In the genomic region with DNA sequence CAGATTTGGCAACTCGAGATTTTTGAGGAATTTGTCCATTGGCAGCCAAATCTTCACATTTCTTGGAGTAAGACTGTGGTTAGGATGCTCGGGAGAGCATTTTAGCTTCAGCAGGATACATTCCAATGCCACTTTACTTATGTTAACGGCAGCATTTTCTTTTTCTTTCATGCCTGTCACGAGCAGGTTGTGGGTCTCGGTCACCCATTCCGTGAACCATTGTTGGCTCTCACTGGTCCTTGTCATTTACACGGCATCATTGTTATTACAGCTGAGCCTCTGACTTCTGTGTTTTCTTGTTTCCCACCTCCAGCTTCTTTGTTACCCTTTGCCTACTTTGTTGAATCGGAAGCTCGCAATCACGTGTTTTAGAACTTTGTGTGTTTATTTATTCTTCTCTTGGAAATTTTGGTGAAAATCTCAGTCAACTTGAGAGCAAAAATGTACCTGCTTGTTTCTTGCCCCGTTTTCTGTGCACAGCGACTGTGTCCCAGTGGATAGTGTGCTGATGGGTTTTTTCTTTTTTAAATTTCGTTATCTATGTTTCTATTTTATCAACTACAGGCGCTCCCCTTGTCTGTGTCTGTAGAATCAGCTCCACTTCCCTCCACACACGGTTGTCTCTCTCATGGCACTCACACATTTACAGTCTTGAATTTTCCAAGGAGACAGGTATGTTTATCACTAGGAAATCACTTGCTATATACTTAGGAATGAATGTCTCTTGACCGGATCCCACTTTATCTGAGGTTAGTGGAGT, we compare ENCODE assay signal across 12 mouse cellular contexts.
A peak's percentile ranks its signal among the peaks of the same experiment; 100 is the strongest.
DNase-seq lines count a peak whose midpoint lies in the region; ATAC-seq and TF ChIP-seq lines count a peak whose summit lies in the region.
"Had no signal": no experiment of that assay in that cellular context is flagged by ENCODE, and none has a peak within 500 bp of the region (broad histone marks: within the 10 kb centered on the region; RNA-seq: fewer than 3 reads in every experiment).

No protein-coding gene starts in this region.

- H3K9ac ChIP-seq in heart, embryonic 12.5 days, result no peak overlapping the region
- no peak overlapping the region for H3K9ac ChIP-seq in lung, embryonic 16.5 days (ENCODE audit: low read length)
- H3K9ac ChIP-seq in midbrain, postnatal 0 days (replicated peaks; ENCODE audit: low read length, poor library complexity, severe bottlenecking), result no peak overlapping the region

- no peak for TF ChIP-seq CTCF in cerebellum, adult 2 months (IDR thresholded peaks at IDR 0.05; ENCODE audit: borderline replicate concordance, insufficient read depth, low read depth, low read length)
- no peak for TF ChIP-seq CTCF in lung, adult 2 months (IDR thresholded peaks at IDR 0.05; ENCODE audit: insufficient read depth, low read length)
- no peak for TF ChIP-seq CTCF in midbrain, postnatal 0 days (IDR thresholded peaks at IDR 0.05)

- H3K4me3 ChIP-seq in cerebellum, adult 2 months (replicated peaks; ENCODE audit: insufficient read depth, low read depth, low read length), result peak overlapping the region; percentile 38
- H3K4me3 ChIP-seq in heart, embryonic 12.5 days, result no peak overlapping the region
- no peak overlapping the region for H3K4me3 ChIP-seq in heart, embryonic 10.5 days
- no peak overlapping the region for H3K4me3 ChIP-seq in lung, embryonic 16.5 days (ENCODE audit: low read length)
- H3K4me3 ChIP-seq in lung, adult 2 months (replicated peaks; ENCODE audit: extremely low read depth, low read depth, low read length), result no peak overlapping the region
- no peak overlapping the region for H3K4me3 ChIP-seq in midbrain, postnatal 0 days (ENCODE audit: low read depth, low read length)
- H3K4me3 ChIP-seq: erythroblast, embryonic 14.5 days had no signal

- H3K36me3 ChIP-seq in heart, embryonic 12.5 days, result no peaks in the 10 kb centered on the region
- no peaks in the 10 kb centered on the region for H3K36me3 ChIP-seq in heart, embryonic 10.5 days
- no peaks in the 10 kb centered on the region for H3K36me3 ChIP-seq in lung, embryonic 16.5 days (ENCODE audit: control insufficient read depth, insufficient read depth, low read length)
- no peaks in the 10 kb centered on the region for H3K36me3 ChIP-seq in midbrain, postnatal 0 days (ENCODE audit: insufficient read depth, low read length)

- 54% methylated on average over 16 of the region's 16 CpGs for WGBS in cerebellum, adult 2 months
- WGBS in heart, embryonic 12.5 days, result 47% methylated on average over 16 of the region's 16 CpGs
- 57% methylated on average over 16 of the region's 16 CpGs for WGBS in heart, embryonic 10.5 days
- 38% methylated on average over 16 of the region's 16 CpGs for WGBS in lung, embryonic 16.5 days
- 40% methylated on average over 16 of the region's 16 CpGs for WGBS in lung, adult 2 months
- 40% methylated on average over 16 of the region's 16 CpGs for WGBS in midbrain, postnatal 0 days

- H3K27ac ChIP-seq in cerebellum, adult 2 months (ENCODE audit: insufficient read depth, low read length), result no peak overlapping the region
- H3K27ac ChIP-seq in heart, embryonic 12.5 days (ENCODE audit: poor library complexity, severe bottlenecking), result no peak overlapping the region
- no peak overlapping the region for H3K27ac ChIP-seq in heart, embryonic 10.5 days
- H3K27ac ChIP-seq in lung, embryonic 16.5 days (ENCODE audit: low read length), result no peak overlapping the region
- peak overlapping the region; percentile 57; the same call in 1 of the 2 replicates for H3K27ac ChIP-seq in midbrain, postnatal 0 days (ENCODE audit: low read depth, low read length)

- no peak for TF ChIP-seq POLR2A in cerebellum, adult 2 months (IDR thresholded peaks at IDR 0.05; ENCODE audit: borderline replicate concordance, insufficient read depth, low read length)
- TF ChIP-seq POLR2A in lung, adult 2 months (IDR thresholded peaks at IDR 0.05; ENCODE audit: borderline replicate concordance, extremely low read depth, low read depth, low read length), result no peak

- no peak for DNase-seq in cerebellum, adult 2 months
- no peak for DNase-seq in cerebellum, adult 9-11 months
- DNase-seq in heart, embryonic 10.5 days (ENCODE audit: low spot score), result no peak
- DNase-seq in lung, adult 2 months, result no peak
- DNase-seq in midbrain, postnatal 0 days (ENCODE audit: low spot score), result no peak
- DNase-seq in natural killer cell, adult 2 months (ENCODE audit: low spot score in 2 of 2), result no peak
- DNase-seq: kidney, postnatal 25 days had no signal

- peaks cover 3% of the 10 kb centered on the region; the same call in 1 of the 2 replicates for H3K4me1 ChIP-seq in cerebellum, adult 2 months (ENCODE audit: control insufficient read depth, insufficient read depth, low read length)
- no peaks in the 10 kb centered on the region for H3K4me1 ChIP-seq in heart, embryonic 12.5 days (replicated peaks)
- no peaks in the 10 kb centered on the region for H3K4me1 ChIP-seq in heart, embryonic 10.5 days
- H3K4me1 ChIP-seq in lung, embryonic 16.5 days (replicated peaks; ENCODE audit: control insufficient read depth, insufficient read depth, low read length), result no peaks in the 10 kb centered on the region
- no peaks in the 10 kb centered on the region for H3K4me1 ChIP-seq in lung, adult 2 months (ENCODE audit: control insufficient read depth, insufficient read depth, low read length)
- no peaks in the 10 kb centered on the region for H3K4me1 ChIP-seq in midbrain, postnatal 0 days (ENCODE audit: insufficient read depth, low read length)

- no peak for ATAC-seq in heart, embryonic 12.5 days (ENCODE audit: insufficient number of reproducible peaks, low FRiP score)
- ATAC-seq in lung, embryonic 16.5 days (ENCODE audit: low read depth), result no peak
- ATAC-seq in midbrain, postnatal 0 days (ENCODE audit: low FRiP score), result no peak
- ATAC-seq: intestine, embryonic 16.5 days had no signal

- H3K27me3 ChIP-seq in cerebellum, adult 2 months (ENCODE audit: control insufficient read depth, insufficient read depth, low read length), result no peaks in the 10 kb centered on the region
- H3K27me3 ChIP-seq in heart, embryonic 12.5 days (replicated peaks), result no peaks in the 10 kb centered on the region
- no peaks in the 10 kb centered on the region for H3K27me3 ChIP-seq in heart, embryonic 10.5 days (ENCODE audit: insufficient read depth, poor library complexity, severe bottlenecking)
- H3K27me3 ChIP-seq in lung, embryonic 16.5 days (ENCODE audit: control insufficient read depth, insufficient read depth, low read depth, low read length), result no peaks in the 10 kb centered on the region
- no peaks in the 10 kb centered on the region for H3K27me3 ChIP-seq in midbrain, postnatal 0 days (ENCODE audit: insufficient read depth, low read length)
- H3K27me3 ChIP-seq: CH12.LX had no signal

- H3K9me3 ChIP-seq in heart, embryonic 12.5 days (replicated peaks), result peaks cover 5% of the 10 kb centered on the region; the same call in 1 of the 2 replicates
- no peaks in the 10 kb centered on the region for H3K9me3 ChIP-seq in heart, embryonic 10.5 days
- peaks cover 4% of the 10 kb centered on the region; the same call in 1 of the 2 replicates for H3K9me3 ChIP-seq in lung, embryonic 16.5 days (ENCODE audit: control insufficient read depth, low read length)
- H3K9me3 ChIP-seq in midbrain, postnatal 0 days (ENCODE audit: low read length), result no peaks in the 10 kb centered on the region

- peak overlapping the region; percentile 15; the same call in 1 of the 2 replicates for H3K4me2 ChIP-seq in heart, embryonic 12.5 days
- H3K4me2 ChIP-seq in lung, embryonic 16.5 days (ENCODE audit: low read depth, low read length), result peak overlapping the region; percentile 25
- H3K4me2 ChIP-seq in midbrain, postnatal 0 days (ENCODE audit: low read depth, low read length, poor library complexity, severe bottlenecking), result peak overlapping the region; percentile 22; the same call in 1 of the 2 replicates
